Comparison of ENCODE assay signal across 12 mouse cellular contexts in the genomic region with DNA sequence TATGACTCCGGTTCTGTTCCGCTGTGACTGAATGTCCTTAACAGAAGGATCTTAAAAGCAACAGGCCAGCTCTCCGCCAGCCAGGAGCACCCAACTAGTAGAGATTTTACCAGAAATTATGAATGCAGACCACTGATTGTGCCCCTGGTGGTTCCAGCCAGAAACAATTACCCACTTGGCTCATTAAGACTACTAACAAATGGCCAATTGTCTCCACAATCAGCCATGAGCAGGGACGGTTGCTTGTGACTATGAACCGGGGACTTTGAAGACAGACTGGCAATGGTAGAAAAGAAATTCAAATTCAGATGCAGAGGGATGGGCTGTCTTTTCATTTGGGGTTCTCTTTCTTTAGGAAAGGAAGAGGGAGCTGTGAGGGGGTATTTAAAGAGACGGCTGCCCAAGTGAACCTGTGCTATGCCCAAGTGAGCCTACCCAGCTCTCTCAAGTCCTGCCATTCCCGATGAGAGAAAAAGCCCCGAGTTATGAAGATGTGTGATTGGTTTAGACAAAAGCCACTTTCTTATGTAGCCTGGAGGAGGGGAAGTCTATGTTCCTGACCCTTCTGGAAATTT.
A peak's percentile ranks its signal among the peaks of the same experiment; 100 is the strongest.
DNase-seq lines count a peak whose midpoint lies in the region; ATAC-seq and TF ChIP-seq lines count a peak whose summit lies in the region.
"Had no signal": no experiment of that assay in that cellular context is flagged by ENCODE, and none has a peak within 500 bp of the region (broad histone marks: within the 10 kb centered on the region; RNA-seq: fewer than 3 reads in every experiment).

No protein-coding gene starts in this region.

- H3K9ac ChIP-seq in forebrain, embryonic 12.5 days: no peak overlapping the region
- H3K9ac ChIP-seq: midbrain, embryonic 12.5 days had no signal

- no peak overlapping the region for H3K4me2 ChIP-seq in forebrain, embryonic 12.5 days
- H3K4me2 ChIP-seq: midbrain, embryonic 12.5 days had no signal

- TF ChIP-seq CTCF in layer of hippocampus, adult 2 months (conservative IDR thresholded peaks at IDR 0.05): peak; percentile 41
- no peak for TF ChIP-seq CTCF in brain, embryonic 14.5 days (IDR thresholded peaks at IDR 0.05; ENCODE audit: borderline replicate concordance, extremely low read depth, insufficient read depth, insufficient read length)

- ATAC-seq in forebrain, embryonic 12.5 days (ENCODE audit: low FRiP score): 0 out of 2 replicates have a peak, but pooled peaks have one; percentile 9
- ATAC-seq: intestine, postnatal 0 days; lung, postnatal 0 days had no signal

- no peaks in the 10 kb centered on the region for H3K9me3 ChIP-seq in forebrain, embryonic 12.5 days
- H3K9me3 ChIP-seq: midbrain, embryonic 12.5 days had no signal

- H3K27me3 ChIP-seq in forebrain, embryonic 12.5 days: no peaks in the 10 kb centered on the region
- H3K27me3 ChIP-seq: midbrain, embryonic 12.5 days had no signal

- no peaks in the 10 kb centered on the region for H3K36me3 ChIP-seq in forebrain, embryonic 12.5 days (replicated peaks)
- H3K36me3 ChIP-seq: midbrain, embryonic 12.5 days had no signal

- H3K4me1 ChIP-seq in forebrain, embryonic 12.5 days: peaks cover 15% of the 10 kb centered on the region

- 50% methylated on average over 8 of the region's 8 CpGs for WGBS in forebrain, embryonic 12.5 days

- no peak overlapping the region for H3K4me3 ChIP-seq in layer of hippocampus, adult 2 months
- no peak overlapping the region for H3K4me3 ChIP-seq in forebrain, embryonic 12.5 days (replicated peaks)
- H3K4me3 ChIP-seq: midbrain, embryonic 12.5 days had no signal

- 0 out of 2 replicates have a peak overlapping the region, but pooled peaks have one; percentile 28 for H3K27ac ChIP-seq in layer of hippocampus, adult 2 months
- peak overlapping the region; percentile 66 for H3K27ac ChIP-seq in forebrain, embryonic 12.5 days
- H3K27ac ChIP-seq: midbrain, embryonic 12.5 days had no signal

- TF ChIP-seq POLR2A in brain, embryonic 14.5 days (IDR thresholded peaks at IDR 0.05; ENCODE audit: borderline replicate concordance, extremely low read depth, insufficient read depth, insufficient read length, poor library complexity, severe bottlenecking): no peak

- DNase-seq in layer of hippocampus, adult 2 months (ENCODE audit: low spot score in 2 of 2): peak in 1 of 2 experiments; percentile 14
- DNase-seq in layer of hippocampus, adult 11-12 months (ENCODE audit: low spot score): no peak
- DNase-seq in brain, embryonic 14.5 days (ENCODE audit: low read depth): peak; percentile 92
- peak; percentile 19 to 51 for DNase-seq in layer of hippocampus, postnatal 10 days (ENCODE audit: low spot score in 2 of 2)
- DNase-seq in adrenal gland, adult 2 months: no peak
- DNase-seq in kidney, postnatal 14 days: no peak
- DNase-seq in embryo, embryonic 11 days: no peak
- DNase-seq: cerebellum, adult 8-10 months had no signal

Comparison
In these comparisons a context has a peak if more than half of its experiments do, and no peak if none do; other contexts are left out.
1. DNase-seq: peak in brain, embryonic 14.5 days (single experiment) and layer of hippocampus, postnatal 10 days (2 of 2); none in layer of hippocampus, adult 11-12 months (single experiment), adrenal gland, adult 2 months (single experiment), kidney, postnatal 14 days (single experiment) and embryo, embryonic 11 days (single experiment).